Mouse (Mus musculus): ENCODE measurements around the gene Olfml3.

DNA sequence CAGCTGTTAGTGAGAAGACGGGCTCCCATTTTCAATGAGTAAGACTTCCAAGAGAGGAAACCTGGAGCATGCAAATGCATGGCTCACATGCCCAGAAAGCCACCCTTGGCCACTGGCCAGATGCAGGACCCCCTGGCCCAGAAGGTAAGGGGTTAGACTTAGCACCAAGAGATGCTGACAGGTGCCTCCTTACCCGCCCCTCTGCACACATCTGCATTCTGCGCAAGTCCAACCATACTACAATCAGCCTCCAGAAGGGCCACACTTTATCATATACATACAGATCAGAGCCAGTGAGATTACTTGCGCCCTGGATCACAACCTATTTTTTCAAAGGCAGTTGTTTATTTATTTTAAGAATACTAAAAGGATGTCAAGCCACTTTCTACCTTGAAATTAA is 19.1 kb downstream of the Olfml3 start:
- no peak for TF ChIP-seq POLR2A (IDR thresholded peaks at IDR 0.05; ENCODE audit: insufficient read length, low read depth)
- no peak for TF ChIP-seq MAX (IDR thresholded peaks at IDR 0.05; ENCODE audit: low read depth)
- no peak for TF ChIP-seq E2F4 (IDR thresholded peaks at IDR 0.05; ENCODE audit: insufficient read depth)
- TF ChIP-seq POLR2AphosphoS2 (IDR thresholded peaks at IDR 0.05; ENCODE audit: insufficient read length, low read depth): no peak
- no peak for TF ChIP-seq REST (IDR thresholded peaks at IDR 0.05; ENCODE audit: insufficient read depth, insufficient read length)
- no peak for TF ChIP-seq MYOG (IDR thresholded peaks at IDR 0.05; ENCODE audit: control insufficient read depth in 1 of 3, insufficient read depth in 1 of 3, insufficient read length in 2 of 3, low read depth in 2 of 3)
